Mouse (Mus musculus) kidney, embryonic 14.5 days (tissue): ENCODE results near the gene Cry2. TPM values are rescaled to one million over a fixed set of nuclear protein-coding genes. Genes with fewer than 3 reads are reported as not detected.
"Not testable (repeated sequence)": the region's sequence is repeated elsewhere in the genome, so short reads cannot be mapped to it uniquely, and the experiment has no call there.

Experiments
- ATAC-seq: fragments of 200-750 bp; cut with Nextera tagmentation; 2 replicates; pipeline ENCODE4 v1.8.0; 2017; ENCODE audit warnings: moderate number of reproducible peaks, mild to moderate bottlenecking, moderate TSS enrichment, moderate library complexity; ENCODE audit not compliant: low FRiP score, low TSS enrichment
- H3K27ac ChIP-seq: fragments of 300-500 bp; sonication (generic); 2 replicates; pipeline ENCODE4 v1.5.1; 2014; ENCODE audit warnings: low read depth, mild to moderate bottlenecking, low read length, moderate library complexity, mixed read lengths
- H3K27me3 ChIP-seq: fragments of 300-500 bp; sonication (generic); 2 replicates; pipeline ENCODE4 v1.6.1; 2014; ENCODE audit warnings: mild to moderate bottlenecking, low read length; ENCODE audit not compliant: control insufficient read depth, insufficient read depth
- H3K36me3 ChIP-seq: fragments of 300-500 bp; sonication (generic); 2 replicates; pipeline ENCODE4 v1.6.1; 2014; ENCODE audit warnings: low read length, mixed read lengths; ENCODE audit not compliant: control insufficient read depth, insufficient read depth
- H3K4me1 ChIP-seq: fragments of 300-500 bp; sonication (generic); 2 replicates; pipeline ENCODE4 v1.6.1; 2014; ENCODE audit warnings: low read length, mixed read lengths; ENCODE audit not compliant: control insufficient read depth, insufficient read depth
- H3K4me2 ChIP-seq: fragments of 300-500 bp; sonication (generic); replicated peaks from 2 replicates; pipeline ENCODE4 v1.6.1; 2014; ENCODE audit warnings: low read depth, mild to moderate bottlenecking, low read length
- H3K4me3 ChIP-seq: fragments of 300-500 bp; sonication (generic); 2 replicates; pipeline ENCODE4 v1.5.1; 2014; ENCODE audit warnings: mild to moderate bottlenecking, low read length
- H3K9ac ChIP-seq: fragments of 300-500 bp; sonication (generic); 2 replicates; pipeline ENCODE4 v1.6.1; 2014; ENCODE audit warnings: low read depth, mild to moderate bottlenecking, low read length, moderate library complexity
- H3K9me3 ChIP-seq: fragments of 300-500 bp; sonication (generic); 2 replicates; pipeline ENCODE4 v1.6.1; 2016; ENCODE audit warnings: low read length; ENCODE audit not compliant: control insufficient read depth
- WGBS: fragments of 180-500 bp; shearing (Covaris S2); extraction: QIAGEN DNeasy Blood & Tissue Kit; methylation state at CpG from one replicate; pipeline ENCODE4 v1.1.7; 2014; 5-methylcytosine and 5-hydroxymethylcytosine counted together
- polyA plus RNA-seq: library from polyadenylated mRNA; unstranded; fragments of >200 nt; fragmentation: Nextera tagmentation; extraction: Ambion mirVana; gene quantifications from 2 replicates; pipeline ENCODE4 v1.2.1, GENCODE M21; 2014

The Cry2 gene
- 13.8 and 21.3 TPM in 2 replicates for polyA plus RNA-seq

GRCm38 (mm10) chr2:92433578-92434374 is at the start of gene Cry2:
Cry2 (minus strand) TSS chr2:92434043.
- H3K36me3 ChIP-seq, result no peaks in the 10 kb centered on the region
- no peaks in the 10 kb centered on the region; the same call in 1 of the 2 replicates for H3K27me3 ChIP-seq
- peak within 1 kb of the TSS; percentile 84 for H3K9ac ChIP-seq
- no peaks in the 10 kb centered on the region for H3K9me3 ChIP-seq
- ATAC-seq, result peak; percentile 98
- no peak within 1 kb of the TSS for H3K27ac ChIP-seq
- peak within 1 kb of the TSS; percentile 81 for H3K4me3 ChIP-seq
- peaks cover 27% of the 10 kb centered on the region for H3K4me1 ChIP-seq
- under 1% methylated on average over 64 of the region's 76 CpGs for WGBS
- peak within 1 kb of the TSS; percentile 81 for H3K4me2 ChIP-seq

- Histone ChIP-seq H3K27me3 (peaks cover 21% of the 10 kb centered on the region), H3K4me3 (no peak overlapping the region), H3K9me3 (no peaks in the 10 kb centered on the region), H3K36me3 (no peaks in the 10 kb centered on the region), H3K27ac (no peak overlapping the region), H3K9ac (no peak overlapping the region), H3K4me2 (no peak overlapping the region), H3K4me1 (0 out of 2 replicates have a peak, but pooled peaks cover 7% of the 10 kb centered on the region)
- ATAC-seq, result no peak
- WGBS, result 48% methylated on average over 5 of the region's 5 CpGs
These were observed 49.7 kb upstream of the Cry2 start for GRCm38 (mm10) chr2:92483505-92483904.

- 21% methylated on average over 1 of the region's 1 CpGs for WGBS
- H3K9ac ChIP-seq, result no peak overlapping the region
- H3K27me3 ChIP-seq, result peaks cover 21% of the 10 kb centered on the region
- no peaks in the 10 kb centered on the region for H3K36me3 ChIP-seq
- peaks cover 10% of the 10 kb centered on the region; the same call in 1 of the 2 replicates for H3K4me1 ChIP-seq
- no peak overlapping the region for H3K4me3 ChIP-seq
- H3K27ac ChIP-seq, result no peak overlapping the region
- no peak overlapping the region for H3K4me2 ChIP-seq
- ATAC-seq, result peak; percentile 44; the same call in 1 of the 2 replicates
- H3K9me3 ChIP-seq, result no peaks in the 10 kb centered on the region
These were observed 48.7 kb upstream of the Cry2 start for GRCm38 (mm10) chr2:92482551-92482950.

DNA sequence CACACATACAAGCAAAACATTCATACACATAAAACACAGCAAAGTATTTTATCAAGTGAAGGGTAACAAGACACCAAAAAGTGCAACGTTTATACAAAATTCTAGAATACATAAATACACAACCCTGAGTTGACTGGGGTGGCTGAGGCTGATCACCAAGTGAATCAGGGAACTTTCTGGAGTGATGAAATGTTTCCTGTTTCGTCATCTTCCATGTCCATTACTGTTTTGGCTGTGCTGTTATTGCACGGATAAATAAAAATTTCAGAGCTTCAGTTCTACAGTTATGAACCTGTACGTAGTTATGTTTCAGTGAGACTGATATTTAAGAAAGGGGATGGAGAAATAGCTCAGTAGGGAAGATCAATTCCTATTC is 44.5 kb upstream of the Cry2 start:
- Histone ChIP-seq H3K27me3 (no peaks in the 10 kb centered on the region), H3K4me3 (no peak overlapping the region), H3K4me2 (no peak overlapping the region), H3K9me3 (no peaks in the 10 kb centered on the region), H3K27ac (no peak overlapping the region; the same call in 1 of the 2 replicates), H3K4me1 (peaks cover 3% of the 10 kb centered on the region; the same call in 1 of the 2 replicates), H3K9ac (no peak overlapping the region), H3K36me3 (no peaks in the 10 kb centered on the region)
- no peak for ATAC-seq
- WGBS, result 87% methylated on average over 4 of the region's 4 CpGs

DNA sequence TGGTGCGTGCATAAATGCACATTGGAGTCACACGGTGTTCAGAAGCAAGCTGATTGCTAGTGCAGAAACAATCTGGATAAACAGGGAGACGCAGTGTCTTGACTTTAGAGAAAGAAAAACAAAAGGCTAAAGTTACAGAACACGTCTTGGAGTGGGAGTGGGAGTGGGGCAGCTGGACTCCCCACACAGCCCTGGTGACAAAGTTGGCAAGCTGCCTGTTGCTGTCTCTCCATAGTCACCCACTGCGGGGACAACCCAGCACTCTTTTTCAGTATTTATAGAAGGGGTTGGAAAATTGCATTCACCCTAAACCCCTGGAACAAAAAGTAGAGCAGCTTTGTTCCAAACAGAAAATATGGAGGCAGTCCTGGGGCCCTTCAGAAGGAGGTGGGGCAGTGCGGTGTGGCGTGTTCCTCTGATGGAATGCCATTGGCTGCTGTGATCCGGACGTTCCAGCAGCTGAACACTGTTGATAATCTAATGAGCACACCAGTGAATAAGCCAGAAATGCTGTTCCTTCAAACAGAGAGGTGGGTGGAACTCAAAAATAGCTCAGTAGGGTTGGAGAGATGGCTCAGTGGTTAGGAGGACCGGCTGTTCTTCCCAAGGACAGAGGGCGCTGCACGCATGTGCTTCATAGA is 43.9 kb upstream of the Cry2 start:
- Histone ChIP-seq H3K9ac (no peak overlapping the region), H3K4me3 (no peak overlapping the region), H3K4me2 (no peak overlapping the region), H3K27ac (peak overlapping the region; percentile 38; the same call in 1 of the 2 replicates), H3K9me3 (no peaks in the 10 kb centered on the region), H3K4me1 (peaks cover 3% of the 10 kb centered on the region; the same call in 1 of the 2 replicates), H3K27me3 (no peaks in the 10 kb centered on the region), H3K36me3 (no peaks in the 10 kb centered on the region)
- ATAC-seq, result peak; percentile 52
- WGBS, result 53% methylated on average over 12 of the region's 12 CpGs

DNA sequence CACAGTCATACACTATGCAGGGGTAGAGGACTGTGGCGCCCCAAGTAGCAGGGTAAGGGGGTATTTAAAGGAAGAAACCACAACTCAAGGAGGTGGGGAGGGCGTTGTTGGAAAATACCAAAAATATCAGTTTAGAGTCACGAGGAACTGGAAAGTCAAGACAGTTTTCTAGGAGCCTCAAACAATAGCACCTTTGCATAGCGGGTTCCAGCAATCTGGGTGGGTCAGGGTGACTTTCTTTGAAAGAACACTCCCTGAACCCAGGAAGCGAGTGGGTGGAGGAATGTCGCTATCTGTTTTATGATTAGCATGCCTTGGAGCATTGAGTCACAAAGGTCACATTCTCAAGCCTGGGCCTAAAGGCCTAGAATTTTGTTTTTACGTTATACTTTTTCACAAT is 42.7 kb upstream of the Cry2 start:
- H3K4me2 ChIP-seq, H3K27me3 ChIP-seq, ATAC-seq, H3K9ac ChIP-seq, H3K36me3 ChIP-seq, H3K27ac ChIP-seq, H3K4me3 ChIP-seq, H3K9me3 ChIP-seq, H3K4me1 ChIP-seq: not testable (repeated sequence)
- WGBS, result 91% methylated on average over 7 of the region's 7 CpGs

GRCm38 (mm10) chr2:92475711-92476110 is 41.9 kb upstream of the Cry2 start:
- ATAC-seq, result no peak
- WGBS, result 55% methylated on average over 2 of the region's 2 CpGs
- H3K4me3 ChIP-seq, result no peak overlapping the region
- H3K27ac ChIP-seq, result no peak overlapping the region
- H3K4me1 ChIP-seq, result peaks cover 3% of the 10 kb centered on the region; the same call in 1 of the 2 replicates
- no peaks in the 10 kb centered on the region for H3K36me3 ChIP-seq
- no peak overlapping the region for H3K9ac ChIP-seq
- no peaks in the 10 kb centered on the region; the same call in 1 of the 2 replicates for H3K27me3 ChIP-seq
- no peak overlapping the region for H3K4me2 ChIP-seq
- no peaks in the 10 kb centered on the region for H3K9me3 ChIP-seq

- Histone ChIP-seq H3K4me1 (peaks cover 3% of the 10 kb centered on the region; the same call in 1 of the 2 replicates), H3K27ac (no peak overlapping the region), H3K4me2 (no peak overlapping the region), H3K9me3 (no peaks in the 10 kb centered on the region), H3K36me3 (no peaks in the 10 kb centered on the region), H3K4me3 (no peak overlapping the region), H3K9ac (no peak overlapping the region), H3K27me3 (no peaks in the 10 kb centered on the region; the same call in 1 of the 2 replicates)
- no peak for ATAC-seq
- 82% methylated on average over 3 of the region's 3 CpGs for WGBS
These were observed 41.1 kb upstream of the Cry2 start for GRCm38 (mm10) chr2:92474920-92475319.
